Comparison of ENCODE assay signal across 16 mouse cellular contexts in genomic region chr5:9106806-9107205, GRCm38 (mm10). TPM values are rescaled to one million over a fixed set of nuclear protein-coding genes. Genes with fewer than 3 reads are reported as not detected.
DNase-seq lines count a peak whose midpoint lies in the region; ATAC-seq and TF ChIP-seq lines count a peak whose summit lies in the region.
"Had no signal": no experiment of that assay in that cellular context is flagged by ENCODE, and none has a peak within 500 bp of the region (broad histone marks: within the 10 kb centered on the region; RNA-seq: fewer than 3 reads in every experiment).

No protein-coding gene starts in this region.

- peak overlapping the region; percentile 40; the same call in 1 of the 2 replicates for H3K27ac ChIP-seq in gastrocnemius, adult 2 months
- H3K27ac ChIP-seq in liver, postnatal 0 days (ENCODE audit: low read depth), result peak overlapping the region; percentile 32; the same call in 1 of the 2 replicates
- no peak overlapping the region for H3K27ac ChIP-seq in liver, embryonic 12.5 days
- no peak overlapping the region for H3K27ac ChIP-seq in layer of hippocampus, adult 2 months
- H3K27ac ChIP-seq: limb, embryonic 12.5 days; midbrain, embryonic 15.5 days; stomach, embryonic 15.5 days had no signal

- H3K9ac ChIP-seq in liver, postnatal 0 days (replicated peaks), result no peak overlapping the region
- no peak overlapping the region for H3K9ac ChIP-seq in liver, embryonic 12.5 days
- H3K9ac ChIP-seq: limb, embryonic 12.5 days; midbrain, embryonic 15.5 days; stomach, embryonic 15.5 days had no signal

- no peak for TF ChIP-seq CTCF in gastrocnemius, adult 2 months (IDR thresholded peaks at IDR 0.05)
- TF ChIP-seq CTCF in liver, postnatal 0 days (IDR thresholded peaks at IDR 0.05; ENCODE audit: low read depth), result no peak
- no peak for TF ChIP-seq CTCF in layer of hippocampus, adult 2 months (conservative IDR thresholded peaks at IDR 0.05)

- H3K4me2 ChIP-seq in liver, postnatal 0 days (ENCODE audit: low read depth, low read length), result peak overlapping the region; percentile 10; the same call in 1 of the 2 replicates
- H3K4me2 ChIP-seq in liver, embryonic 12.5 days, result no peak overlapping the region
- H3K4me2 ChIP-seq: limb, embryonic 12.5 days; midbrain, embryonic 15.5 days; stomach, embryonic 15.5 days had no signal

- no peak for ATAC-seq in liver, postnatal 0 days
- ATAC-seq in liver, embryonic 12.5 days, result no peak
- ATAC-seq: forebrain, embryonic 14.5 days; midbrain, embryonic 15.5 days had no signal

- peaks cover 28% of the 10 kb centered on the region for H3K4me1 ChIP-seq in liver, postnatal 0 days (ENCODE audit: insufficient read depth)
- H3K4me1 ChIP-seq in liver, embryonic 12.5 days, result peaks cover 3% of the 10 kb centered on the region; the same call in 1 of the 2 replicates
- H3K4me1 ChIP-seq: stomach, embryonic 15.5 days had no signal

- DNase-seq in gastrocnemius, adult 2 months, result no peak
- DNase-seq in gastrocnemius, adult 18-20 months (ENCODE audit: low spot score), result no peak
- DNase-seq in liver, postnatal 0 days, result no peak
- DNase-seq in adrenal gland, postnatal 25 days, result peak; percentile 55
- peak; percentile 62 to 67 for DNase-seq in kidney, postnatal 36 days
- no peak for DNase-seq in urinary bladder, adult 18-20 months (ENCODE audit: low spot score in 2 of 2)
- no peak for DNase-seq in layer of hippocampus, adult 2 months (ENCODE audit: low spot score in 2 of 2)
- DNase-seq: cerebellum, adult 2 months; gastrocnemius, postnatal 10 days; right cerebral cortex, postnatal 4 days; thymus, postnatal 14 days had no signal

- intact Hi-C loops in gastrocnemius, adult 2 months (cut with DNase I), result no loop called here

- no peaks in the 10 kb centered on the region for H3K9me3 ChIP-seq in liver, postnatal 0 days (ENCODE audit: low read length)
- no peaks in the 10 kb centered on the region for H3K9me3 ChIP-seq in liver, embryonic 12.5 days (replicated peaks)
- H3K9me3 ChIP-seq: limb, embryonic 12.5 days; midbrain, embryonic 15.5 days; stomach, embryonic 15.5 days had no signal

- H3K4me3 ChIP-seq in gastrocnemius, adult 2 months, result no peak overlapping the region
- no peak overlapping the region for H3K4me3 ChIP-seq in liver, postnatal 0 days (ENCODE audit: low read depth, low read length)
- no peak overlapping the region for H3K4me3 ChIP-seq in liver, embryonic 12.5 days
- no peak overlapping the region for H3K4me3 ChIP-seq in layer of hippocampus, adult 2 months
- H3K4me3 ChIP-seq: limb, embryonic 12.5 days; midbrain, embryonic 15.5 days; stomach, embryonic 15.5 days had no signal

- no peak for TF ChIP-seq EP300 in liver, postnatal 0 days (IDR thresholded peaks at IDR 0.05; ENCODE audit: low read depth)

- WGBS in liver, postnatal 0 days (ENCODE audit: insufficient replicate concordance), result 66% methylated on average over 6 of the region's 6 CpGs
- 52% methylated on average over 6 of the region's 6 CpGs for WGBS in liver, embryonic 12.5 days (ENCODE audit: insufficient replicate concordance)

- no peaks in the 10 kb centered on the region for H3K36me3 ChIP-seq in liver, postnatal 0 days (replicated peaks; ENCODE audit: insufficient read depth, low read length)
- no peaks in the 10 kb centered on the region for H3K36me3 ChIP-seq in liver, embryonic 12.5 days
- H3K36me3 ChIP-seq: limb, embryonic 12.5 days; midbrain, embryonic 15.5 days; stomach, embryonic 15.5 days had no signal

- 0 out of 2 replicates have a peak, but pooled peaks cover 7% of the 10 kb centered on the region for H3K27me3 ChIP-seq in liver, postnatal 0 days (ENCODE audit: insufficient read depth, low read length)
- H3K27me3 ChIP-seq in liver, embryonic 12.5 days (replicated peaks), result peaks cover 16% of the 10 kb centered on the region

RNA-seq across cellular contexts. Expression of gene Tmem243, which starts 6.3 kb away (rescaled TPM):
- 1 to 10 TPM; 7.5 to 9.5 TPM for total RNA-seq in gastrocnemius, adult 2 months (2021)
- 10 to 100 TPM in 1 of 2 experiments, 1 to 10 TPM in 1; 9.7 to 11.0 TPM for total RNA-seq in gastrocnemius, adult 18-20 months (2021)
- 50.9 and 56.7 TPM in 2 replicates for polyA plus RNA-seq in liver, postnatal 0 days (2015; fragmentation: Nextera tagmentation; extraction: Ambion mirVana)
- polyA plus RNA-seq in liver, embryonic 12.5 days (2016; fragmentation: Nextera tagmentation; extraction: Ambion mirVana), result 12.3 and 13.0 TPM in 2 replicates
- total RNA-seq in adrenal gland, postnatal 25 days (2021), result 43.7 and 52.5 TPM in 2 replicates
- 1 to 10 TPM; 8.4 to 9.0 TPM for total RNA-seq in layer of hippocampus, adult 2 months (2021)

RNA-seq across cellular contexts. Expression of gene Dmtf1, which starts 54.8 kb away (rescaled TPM):
- total RNA-seq in gastrocnemius, adult 2 months (2021), result 1 to 10 TPM; 9.5 to 10.0 TPM
- 1 to 10 TPM; 7.7 to 9.4 TPM for total RNA-seq in gastrocnemius, adult 18-20 months (2021)
- 6.3 and 7.6 TPM in 2 replicates for polyA plus RNA-seq in liver, postnatal 0 days (2015; fragmentation: Nextera tagmentation; extraction: Ambion mirVana)
- polyA plus RNA-seq in liver, embryonic 12.5 days (2016; fragmentation: Nextera tagmentation; extraction: Ambion mirVana), result 18.0 and 21.2 TPM in 2 replicates
- 32.8 and 36.3 TPM in 2 replicates for total RNA-seq in adrenal gland, postnatal 25 days (2021)
- total RNA-seq in layer of hippocampus, adult 2 months (2021), result 10 to 100 TPM; 55.9 to 64.2 TPM

Comparison
In these comparisons a context has a peak if more than half of its experiments do, and no peak if none do; other contexts are left out.
1. H3K27ac ChIP-seq: peak in gastrocnemius, adult 2 months (single experiment) and liver, postnatal 0 days (single experiment); none in liver, embryonic 12.5 days (single experiment) and layer of hippocampus, adult 2 months (single experiment).
2. DNase-seq: peak in adrenal gland, postnatal 25 days (single experiment) and kidney, postnatal 36 days (2 of 2); none in gastrocnemius, adult 2 months (single experiment), gastrocnemius, adult 18-20 months (single experiment), liver, postnatal 0 days (single experiment), urinary bladder, adult 18-20 months (0 of 2) and layer of hippocampus, adult 2 months (0 of 2).